Mouse (Mus musculus): Measurements from ENCODE around the gene Pde5a. TPM values are rescaled to one million over a fixed set of nuclear protein-coding genes. Genes with fewer than 3 reads are reported as not detected.

Pde5a gene
- total and polyA plus RNA-seq, 2 experiments from 2014 or later = 1.00 to 6.1 TPM

- Histone ChIP-seq H3K9me3 (replicated peaks; ENCODE audit: control insufficient read depth, low read length) (no peaks in the 10 kb centered on the region), H3K27ac (ENCODE audit: low read depth) (no peak overlapping the region), H3K27me3 (ENCODE audit: control insufficient read depth, insufficient read depth, low read length) (no peaks in the 10 kb centered on the region), H3K4me1 (ENCODE audit: control insufficient read depth, insufficient read depth) (no peaks in the 10 kb centered on the region), H3K36me3 (replicated peaks; ENCODE audit: control insufficient read depth, insufficient read depth, low read length) (no peaks in the 10 kb centered on the region), H3K9ac (replicated peaks; ENCODE audit: low read depth, low read length) (no peak overlapping the region), H3K4me2 (ENCODE audit: low read depth, low read length) (no peak overlapping the region), H3K4me3 (ENCODE audit: low read depth, low read length) (no peak overlapping the region)
- no peak for TF ChIP-seq EP300 (IDR thresholded peaks at IDR 0.05; ENCODE audit: low read depth)
- TF ChIP-seq CTCF (IDR thresholded peaks at IDR 0.05; ENCODE audit: low read depth) = no peak
- 82% methylated on average over 11 of the region's 11 CpGs for WGBS
- no peak for DNase-seq (ENCODE audit: low spot score)
- ATAC-seq (ENCODE audit: insufficient read depth, low read depth) = no peak
These were observed 99.7 kb downstream of the Pde5a start for GRCm38 (mm10) chr3:122828270-122829058.

GRCm38 (mm10) chr3:122834519-122834918 is 105.8 kb downstream of the Pde5a start:
- DNase-seq (ENCODE audit: low spot score) (no peak), ATAC-seq (ENCODE audit: insufficient read depth, low read depth) (no peak; the same call in 1 of the 2 replicates)
- no peak overlapping the region for H3K4me3 ChIP-seq (ENCODE audit: low read depth, low read length)
- TF ChIP-seq EP300 (IDR thresholded peaks at IDR 0.05; ENCODE audit: low read depth) (no peak), CTCF (IDR thresholded peaks at IDR 0.05; ENCODE audit: low read depth) (no peak)
- H3K4me1 ChIP-seq (ENCODE audit: control insufficient read depth, insufficient read depth) = 0 out of 2 replicates have a peak, but pooled peaks cover 4% of the 10 kb centered on the region
- no peaks in the 10 kb centered on the region for H3K27me3 ChIP-seq (ENCODE audit: control insufficient read depth, insufficient read depth, low read length)
- 57% methylated on average over 5 of the region's 5 CpGs for WGBS
- H3K9me3 ChIP-seq (replicated peaks; ENCODE audit: control insufficient read depth, low read length) = no peaks in the 10 kb centered on the region
- no peaks in the 10 kb centered on the region for H3K36me3 ChIP-seq (replicated peaks; ENCODE audit: control insufficient read depth, insufficient read depth, low read length)
- H3K27ac ChIP-seq (ENCODE audit: low read depth) = 0 out of 2 replicates have a peak overlapping the region, but pooled peaks have one; percentile 25
- no peak overlapping the region for H3K4me2 ChIP-seq (ENCODE audit: low read depth, low read length)
- no peak overlapping the region for H3K9ac ChIP-seq (replicated peaks; ENCODE audit: low read depth, low read length)

GRCm38 (mm10) chr3:122835097-122835850 is 106.5 kb downstream of the Pde5a start:
- Histone ChIP-seq H3K36me3 (replicated peaks; ENCODE audit: control insufficient read depth, insufficient read depth, low read length) (no peaks in the 10 kb centered on the region), H3K4me1 (ENCODE audit: control insufficient read depth, insufficient read depth) (0 out of 2 replicates have a peak, but pooled peaks cover 4% of the 10 kb centered on the region), H3K9me3 (replicated peaks; ENCODE audit: control insufficient read depth, low read length) (no peaks in the 10 kb centered on the region), H3K27me3 (ENCODE audit: control insufficient read depth, insufficient read depth, low read length) (no peaks in the 10 kb centered on the region), H3K4me2 (ENCODE audit: low read depth, low read length) (no peak overlapping the region), H3K27ac (ENCODE audit: low read depth) (peak overlapping the region; percentile 43; the same call in 1 of the 2 replicates), H3K4me3 (ENCODE audit: low read depth, low read length) (no peak overlapping the region), H3K9ac (replicated peaks; ENCODE audit: low read depth, low read length) (no peak overlapping the region)
- 0 out of 2 replicates have a peak, but pooled peaks have one; percentile 41 for ATAC-seq (ENCODE audit: insufficient read depth, low read depth)
- WGBS = 54% methylated on average over 8 of the region's 8 CpGs
- peak; percentile 12 for DNase-seq (ENCODE audit: low spot score)
- TF ChIP-seq EP300 (IDR thresholded peaks at IDR 0.05; ENCODE audit: low read depth) (no peak), CTCF (IDR thresholded peaks at IDR 0.05; ENCODE audit: low read depth) (no peak)

GRCm38 (mm10) chr3:122837639-122838038 is 108.9 kb downstream of the Pde5a start:
- no peak for DNase-seq (ENCODE audit: low spot score)
- Histone ChIP-seq H3K27me3 (ENCODE audit: control insufficient read depth, insufficient read depth, low read length) (no peaks in the 10 kb centered on the region), H3K36me3 (replicated peaks; ENCODE audit: control insufficient read depth, insufficient read depth, low read length) (no peaks in the 10 kb centered on the region), H3K4me3 (ENCODE audit: low read depth, low read length) (no peak overlapping the region), H3K4me2 (ENCODE audit: low read depth, low read length) (no peak overlapping the region), H3K27ac (ENCODE audit: low read depth) (no peak overlapping the region), H3K9me3 (replicated peaks; ENCODE audit: control insufficient read depth, low read length) (no peaks in the 10 kb centered on the region), H3K4me1 (ENCODE audit: control insufficient read depth, insufficient read depth) (0 out of 2 replicates have a peak, but pooled peaks cover 4% of the 10 kb centered on the region), H3K9ac (replicated peaks; ENCODE audit: low read depth, low read length) (no peak overlapping the region)
- no peak for ATAC-seq (ENCODE audit: insufficient read depth, low read depth)
- WGBS = 69% methylated on average over 2 of the region's 2 CpGs
- TF ChIP-seq CTCF (IDR thresholded peaks at IDR 0.05; ENCODE audit: low read depth) (no peak), EP300 (IDR thresholded peaks at IDR 0.05; ENCODE audit: low read depth) (no peak)

GRCm38 (mm10) chr3:122848410-122849034 is 119.8 kb downstream of the Pde5a start:
- Histone ChIP-seq H3K4me1 (ENCODE audit: control insufficient read depth, insufficient read depth) (no peaks in the 10 kb centered on the region), H3K9me3 (replicated peaks; ENCODE audit: control insufficient read depth, low read length) (no peaks in the 10 kb centered on the region), H3K9ac (replicated peaks; ENCODE audit: low read depth, low read length) (no peak overlapping the region), H3K36me3 (replicated peaks; ENCODE audit: control insufficient read depth, insufficient read depth, low read length) (no peaks in the 10 kb centered on the region), H3K27me3 (ENCODE audit: control insufficient read depth, insufficient read depth, low read length) (no peaks in the 10 kb centered on the region), H3K27ac (ENCODE audit: low read depth) (no peak overlapping the region), H3K4me3 (ENCODE audit: low read depth, low read length) (no peak overlapping the region), H3K4me2 (ENCODE audit: low read depth, low read length) (no peak overlapping the region)
- 57% methylated on average over 5 of the region's 5 CpGs for WGBS
- TF ChIP-seq EP300 (IDR thresholded peaks at IDR 0.05; ENCODE audit: low read depth) = no peak
- no peak for TF ChIP-seq CTCF (IDR thresholded peaks at IDR 0.05; ENCODE audit: low read depth)
- ATAC-seq (ENCODE audit: insufficient read depth, low read depth) = no peak
- no peak for DNase-seq (ENCODE audit: low spot score)
